Mouse (Mus musculus) frontal cortex, postnatal 36 days (tissue): ENCODE measurements around the gene Rhox11.
"Not testable (repeated sequence)": the region's sequence is repeated elsewhere in the genome, so short reads cannot be mapped to it uniquely, and the experiment has no call there.

Experiments used
- DNase-seq, 2 experiments: peaks; one replicate each; pipeline ENCODE4 v3.0.0; 2022; ENCODE audit warnings: low spot score in 2 of 2

Gene Rhox11

DNA sequence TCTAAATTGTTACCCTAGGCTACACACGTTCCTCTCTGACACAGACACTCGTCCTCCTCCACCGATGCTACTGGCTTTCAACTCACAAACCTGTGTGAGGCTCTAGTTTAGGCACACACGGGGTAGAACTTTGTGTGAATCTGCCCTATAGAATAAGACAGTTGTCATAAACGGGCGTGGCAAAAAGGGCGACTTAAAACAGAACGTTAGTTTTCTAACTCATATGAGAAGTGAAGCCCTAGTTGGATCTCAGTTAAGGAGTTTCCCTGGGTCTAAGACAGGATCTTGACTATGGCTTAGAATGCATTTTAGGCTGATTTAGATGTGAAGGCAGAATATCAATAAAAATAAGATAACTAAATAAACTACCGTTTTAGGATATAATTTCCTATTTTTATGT is at the start of gene Rhox11:
Gene Rhox11 (minus strand): TSS at position 101 of the 400 bp plus-strand sequence.
- no peak for DNase-seq

GRCm38 (mm10) chrX:38121478-38121877 is 36.5 kb upstream of the Rhox11 start:
- DNase-seq, result no peak

GRCm38 (mm10) chrX:38120982-38121381 is 36.0 kb upstream of the Rhox11 start, which contains the start of gene Rhox13:
Gene Rhox13, plus strand, starts transcription at chrX:38121219.
- no peak for DNase-seq

DNA sequence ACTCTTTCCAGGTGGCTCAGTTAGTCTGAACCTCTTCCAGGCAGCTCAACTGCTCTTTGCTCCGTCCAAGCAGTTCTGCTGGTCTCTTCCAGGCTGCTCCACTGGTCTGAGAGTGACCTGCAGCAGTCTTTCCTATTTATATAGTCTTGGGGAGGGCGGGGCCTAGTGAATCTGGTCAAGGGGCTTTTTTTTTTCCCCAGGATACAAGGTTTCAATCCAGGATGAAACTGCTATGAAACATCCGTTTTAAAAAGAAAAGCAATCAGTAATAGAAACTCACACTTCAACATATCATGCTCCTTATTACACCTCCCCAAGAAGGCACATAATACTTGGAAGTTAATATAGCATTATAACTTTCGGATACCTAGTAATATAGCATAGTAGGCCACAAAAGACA is 25.9 kb upstream of the Rhox11 start, which contains the start of gene Rhox12:
Gene Rhox12 (minus strand): TSS at position 101 of the 400 bp plus-strand sequence.
- DNase-seq, result no peak

DNA sequence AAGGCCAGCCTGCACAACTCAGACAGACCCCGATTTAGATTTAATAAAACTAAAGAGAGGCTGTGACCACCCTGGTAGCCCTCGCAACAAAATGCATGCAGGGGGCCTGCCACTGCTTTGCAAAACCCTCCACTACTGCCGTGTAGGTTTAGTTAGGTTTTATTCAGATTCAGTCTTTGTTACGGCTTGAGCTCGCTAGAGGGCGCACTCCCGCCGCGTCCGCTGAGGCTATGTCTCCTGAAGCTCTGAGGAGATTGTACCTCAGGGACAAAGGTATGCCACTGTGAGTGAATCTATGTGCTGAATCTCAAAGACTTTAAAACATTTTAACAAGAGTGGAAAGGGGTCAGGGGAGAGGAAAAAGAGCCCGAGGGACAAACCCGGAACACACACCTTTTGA is 715 bp downstream of the Rhox11 start:
- peak; percentile 34 to 37 for DNase-seq

- no peak for DNase-seq
Measured at GRCm38 (mm10) chrX:38066175-38066574, 18.8 kb downstream of the Rhox11 start, which contains the start of gene Rhox10. Gene Rhox10, plus strand, starts transcription at chrX:38066475.

DNA sequence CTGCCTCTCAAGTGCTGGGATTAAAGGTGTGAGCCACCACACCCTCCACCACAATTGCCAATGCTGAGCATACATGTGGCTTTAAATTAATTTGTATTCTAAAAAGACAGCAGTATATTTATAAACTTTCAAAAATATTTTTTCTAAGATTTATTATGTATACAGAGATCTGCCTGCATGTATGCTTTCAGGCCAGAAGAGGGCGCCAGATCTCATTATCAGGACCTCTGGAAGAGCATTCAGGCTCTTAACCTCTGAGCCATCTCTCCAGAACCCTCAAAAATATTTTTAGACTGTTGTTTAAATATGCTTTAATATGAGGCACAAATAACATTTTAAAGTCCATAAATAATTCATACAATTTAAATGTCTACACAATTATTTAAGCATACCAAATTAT is 23.4 kb downstream of the Rhox11 start:
- no peak for DNase-seq

DNA sequence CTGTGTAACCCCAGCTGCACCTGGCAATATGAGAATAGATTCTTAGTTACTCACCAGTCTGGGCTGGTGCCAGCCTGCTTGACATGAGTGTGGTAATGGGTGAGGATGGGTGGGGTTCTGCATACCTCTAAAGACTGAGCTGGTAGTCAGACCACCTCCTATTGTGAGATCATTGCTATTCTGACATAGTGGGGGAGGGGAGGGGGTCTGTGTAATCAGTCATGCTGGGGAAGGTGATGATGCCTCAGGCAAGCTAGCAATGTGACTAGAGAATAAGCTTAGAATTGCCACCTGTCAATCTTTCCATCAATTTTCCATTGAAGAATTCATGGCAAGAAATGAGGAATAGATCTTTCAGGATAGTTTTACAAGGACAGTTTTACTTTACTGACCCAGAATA is 41.9 kb downstream of the Rhox11 start, which contains the start of gene Btg1-ps2:
Gene Btg1-ps2 (minus strand): TSS at position 101 of the 400 bp plus-strand sequence.
- not testable (repeated sequence) for DNase-seq

- no peak for DNase-seq
Measured at GRCm38 (mm10) chrX:38039666-38040065, 45.3 kb downstream of the Rhox11 start.

- DNase-seq, result no peak
Measured at GRCm38 (mm10) chrX:38033841-38034240, 51.1 kb downstream of the Rhox11 start.
